Mouse (Mus musculus): Measurements from ENCODE around the gene Xab2.
"Not testable (repeated sequence)": the region's sequence is repeated elsewhere in the genome, so short reads cannot be mapped to it uniquely, and the experiment has no call there.

Gene Xab2

GRCm38 (mm10) chr8:3609046-3609815, 11.9 kb downstream of the Xab2 start:
- no peak for DNase-seq

- no peak for DNase-seq
Observed at GRCm38 (mm10) chr8:3607822-3608221, 13.3 kb downstream of the Xab2 start.

GRCm38 (mm10) chr8:3606593-3606992, 14.5 kb downstream of the Xab2 start:
- no peak for DNase-seq

GRCm38 (mm10) chr8:3603439-3603838, 17.7 kb downstream of the Xab2 start:
- DNase-seq: no peak

- DNase-seq: no peak
Observed at GRCm38 (mm10) chr8:3600401-3600800, 20.7 kb downstream of the Xab2 start.

- no peak for DNase-seq
Observed at GRCm38 (mm10) chr8:3599219-3599618, 21.9 kb downstream of the Xab2 start.

GRCm38 (mm10) chr8:3598054-3598453, 23.1 kb downstream of the Xab2 start:
- DNase-seq: no peak

- no peak for DNase-seq
Observed at GRCm38 (mm10) chr8:3594466-3594865, 26.6 kb downstream of the Xab2 start.

- DNase-seq: no peak
Observed at GRCm38 (mm10) chr8:3593470-3593869, 27.6 kb downstream of the Xab2 start.

- no peak for DNase-seq
Observed at GRCm38 (mm10) chr8:3588258-3588633, 32.9 kb downstream of the Xab2 start.

GRCm38 (mm10) chr8:3587391-3588257, 33.5 kb downstream of the Xab2 start:
- peak; percentile 73 for DNase-seq

- DNase-seq: no peak
Observed at GRCm38 (mm10) chr8:3586993-3587390, 34.1 kb downstream of the Xab2 start, which contains the start of gene Camsap3. Gene Camsap3, plus strand, starts transcription at chr8:3587293.

GRCm38 (mm10) chr8:3586452-3586851, 34.7 kb downstream of the Xab2 start:
- no peak for DNase-seq

- not testable (repeated sequence) for DNase-seq
Observed at GRCm38 (mm10) chr8:3581961-3582360, 39.2 kb downstream of the Xab2 start.

GRCm38 (mm10) chr8:3579390-3580364, 41.4 kb downstream of the Xab2 start:
- no peak for DNase-seq

- DNase-seq: no peak
Observed at GRCm38 (mm10) chr8:3576211-3576960, 44.7 kb downstream of the Xab2 start.

- no peak for DNase-seq
Observed at GRCm38 (mm10) chr8:3574546-3574945, 46.6 kb downstream of the Xab2 start.

- DNase-seq: no peak
Observed at GRCm38 (mm10) chr8:3569784-3570183, 51.3 kb downstream of the Xab2 start.

- DNase-seq: no peak
Observed at GRCm38 (mm10) chr8:3568378-3568777, 52.7 kb downstream of the Xab2 start.

GRCm38 (mm10) chr8:3567641-3568371, 53.3 kb downstream of the Xab2 start, which contains the start of gene C330021F23Rik:
Gene C330021F23Rik, plus strand, starts transcription at chr8:3567990.
- no peak for DNase-seq
